Mouse (Mus musculus): ENCODE measurements around the gene Pcnp. TPM values are rescaled to one million over a fixed set of nuclear protein-coding genes. Genes with fewer than 3 reads are reported as not detected.

The Pcnp gene
- polyA plus RNA-seq, 1 experiment: 25.4 TPM

DNA sequence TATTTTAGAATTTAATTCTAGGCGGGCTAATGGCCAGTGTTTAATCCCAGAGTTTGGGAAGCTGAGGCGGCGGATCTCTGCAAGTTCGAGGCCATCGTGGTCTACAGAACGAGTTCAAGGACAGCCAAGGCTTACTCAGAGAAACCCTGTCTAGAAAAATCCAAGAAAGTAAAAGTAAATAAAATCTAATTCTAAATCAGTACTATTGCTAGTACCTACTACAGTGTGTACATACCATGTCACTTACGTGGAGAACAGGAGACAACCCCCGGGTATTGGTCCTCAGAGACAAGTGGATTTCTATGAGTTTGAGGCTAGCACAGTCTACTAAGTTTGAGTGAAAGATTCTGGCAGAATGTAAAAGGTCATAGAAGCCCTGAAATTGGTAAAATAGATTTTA lies 8.6 kb upstream of the Pcnp start:
- peak overlapping the region; percentile 72 for H3K4me3 ChIP-seq (replicated peaks; ENCODE audit: extremely low read depth, low read depth, low read length)
- DNase-seq: no peak
- no peak for TF ChIP-seq CTCF (IDR thresholded peaks at IDR 0.05; ENCODE audit: insufficient read depth, low read length)
- TF ChIP-seq POLR2A (IDR thresholded peaks at IDR 0.05; ENCODE audit: borderline replicate concordance, extremely low read depth, low read depth, low read length): no peak
- WGBS: 23% methylated on average over 8 of the region's 8 CpGs
- peaks cover 4% of the 10 kb centered on the region for H3K4me1 ChIP-seq (ENCODE audit: control insufficient read depth, insufficient read depth, low read length)

DNA sequence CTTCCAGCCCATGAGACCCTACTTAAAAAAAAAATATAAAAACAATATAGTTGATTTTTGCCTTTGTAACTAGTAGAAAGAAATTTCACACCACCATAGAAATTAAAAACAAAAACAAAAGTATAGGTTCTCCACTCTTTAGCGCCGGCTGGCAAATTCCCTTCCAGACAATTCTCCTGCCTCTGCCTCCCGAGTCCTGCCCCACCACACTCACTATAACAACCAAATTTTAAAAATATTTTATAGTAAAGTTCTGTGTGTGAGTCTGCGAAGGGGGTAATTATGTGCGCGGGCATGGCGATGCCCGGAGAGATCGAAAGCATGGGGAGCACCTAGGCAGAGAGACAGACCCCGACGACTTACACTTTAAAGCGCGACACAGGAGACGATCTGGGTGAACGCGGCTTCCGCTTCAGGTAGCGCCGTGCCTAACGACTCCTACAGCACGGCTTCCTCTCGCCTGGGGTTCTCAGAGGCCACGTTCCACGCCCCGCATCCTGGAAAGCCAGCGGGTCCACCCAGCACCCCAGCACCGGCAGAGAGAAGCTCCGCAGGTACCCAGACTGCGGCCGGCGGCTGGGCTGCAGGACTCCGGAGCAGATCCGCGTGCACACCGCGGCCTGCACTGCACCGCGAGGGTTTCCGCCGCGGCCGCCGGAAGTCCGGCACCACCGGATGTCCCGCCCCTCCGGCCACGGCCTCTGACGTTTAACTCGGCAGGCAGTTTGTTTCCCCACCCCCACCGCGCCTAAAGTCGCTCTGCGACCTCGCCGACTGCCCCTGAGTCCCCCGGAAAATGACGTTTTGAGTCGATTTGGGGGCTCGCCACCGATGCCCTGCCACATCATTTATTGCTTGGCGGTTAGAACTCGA lies 7.8 kb upstream of the Pcnp start, which contains the start of gene Trmt10c:
Trmt10c (minus strand) TSS at position 682 of the 873 bp plus-strand sequence.
- TF ChIP-seq CTCF (IDR thresholded peaks at IDR 0.05; ENCODE audit: insufficient read depth, low read length) (no peak), POLR2A (IDR thresholded peaks at IDR 0.05; ENCODE audit: borderline replicate concordance, extremely low read depth, low read depth, low read length) (peak; percentile 64)
- DNase-seq: peak; percentile 93
- WGBS: under 1% methylated on average over 63 of the region's 63 CpGs

DNA sequence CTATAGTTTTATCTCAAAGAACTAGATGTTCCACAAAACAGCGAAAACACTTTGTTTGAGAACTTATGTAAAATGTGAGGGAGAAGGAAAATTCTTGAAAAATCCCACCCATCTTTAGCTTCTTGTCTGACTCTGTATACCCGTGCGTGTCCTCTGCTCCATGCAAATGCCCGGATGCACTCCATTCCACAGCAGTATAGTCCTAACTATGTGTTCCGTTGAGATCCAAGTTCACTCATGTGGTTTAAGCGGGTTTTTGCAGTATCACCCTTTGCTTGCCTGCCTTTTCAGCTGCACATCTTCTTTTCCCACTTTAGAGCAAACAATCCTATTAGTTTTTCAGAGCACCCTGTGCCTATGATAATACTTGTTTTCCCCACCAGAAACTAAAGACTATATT lies 7.0 kb upstream of the Pcnp start:
- no peak for DNase-seq
- TF ChIP-seq POLR2A (IDR thresholded peaks at IDR 0.05; ENCODE audit: borderline replicate concordance, extremely low read depth, low read depth, low read length) (no peak), CTCF (IDR thresholded peaks at IDR 0.05; ENCODE audit: insufficient read depth, low read length) (no peak)
- H3K4me1 ChIP-seq (ENCODE audit: control insufficient read depth, insufficient read depth, low read length): peaks cover 4% of the 10 kb centered on the region
- peak overlapping the region; percentile 36 for H3K4me3 ChIP-seq (replicated peaks; ENCODE audit: extremely low read depth, low read depth, low read length)
- 43% methylated on average over 6 of the region's 6 CpGs for WGBS

More for the DNA sequence above, 7.8 kb upstream of the Pcnp start, which contains the start of gene Trmt10c:
- peaks cover 4% of the 10 kb centered on the region for H3K4me1 ChIP-seq (ENCODE audit: control insufficient read depth, insufficient read depth, low read length)
- peak within 1 kb of the TSS; percentile 72 for H3K4me3 ChIP-seq (replicated peaks; ENCODE audit: extremely low read depth, low read depth, low read length)

DNA sequence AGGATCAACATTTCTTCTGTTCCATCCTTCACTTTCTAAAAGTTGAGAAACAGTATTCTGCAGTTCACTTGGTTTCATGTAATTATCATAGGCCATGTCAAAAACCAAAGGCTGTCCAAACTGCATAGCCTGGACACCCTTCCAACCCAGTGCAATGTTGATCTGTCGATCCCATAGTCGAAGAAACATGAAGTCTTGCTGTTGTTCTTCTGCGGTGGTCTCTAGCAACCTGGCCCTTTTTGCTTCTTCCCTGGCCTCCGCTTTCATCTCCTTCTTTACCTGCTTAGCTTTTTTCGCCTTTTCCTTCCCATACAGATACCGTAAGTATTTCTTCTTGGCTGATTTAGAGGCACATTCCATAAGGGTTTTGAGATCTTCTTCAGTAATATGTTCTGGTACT lies 5.0 kb upstream of the Pcnp start:
- no peak overlapping the region for H3K4me3 ChIP-seq (replicated peaks; ENCODE audit: extremely low read depth, low read depth, low read length)
- DNase-seq: no peak
- H3K4me1 ChIP-seq (ENCODE audit: control insufficient read depth, insufficient read depth, low read length): peaks cover 6% of the 10 kb centered on the region
- TF ChIP-seq CTCF (IDR thresholded peaks at IDR 0.05; ENCODE audit: insufficient read depth, low read length) (no peak), POLR2A (IDR thresholded peaks at IDR 0.05; ENCODE audit: borderline replicate concordance, extremely low read depth, low read depth, low read length) (no peak)
- WGBS: 96% methylated on average over 6 of the region's 6 CpGs

DNA sequence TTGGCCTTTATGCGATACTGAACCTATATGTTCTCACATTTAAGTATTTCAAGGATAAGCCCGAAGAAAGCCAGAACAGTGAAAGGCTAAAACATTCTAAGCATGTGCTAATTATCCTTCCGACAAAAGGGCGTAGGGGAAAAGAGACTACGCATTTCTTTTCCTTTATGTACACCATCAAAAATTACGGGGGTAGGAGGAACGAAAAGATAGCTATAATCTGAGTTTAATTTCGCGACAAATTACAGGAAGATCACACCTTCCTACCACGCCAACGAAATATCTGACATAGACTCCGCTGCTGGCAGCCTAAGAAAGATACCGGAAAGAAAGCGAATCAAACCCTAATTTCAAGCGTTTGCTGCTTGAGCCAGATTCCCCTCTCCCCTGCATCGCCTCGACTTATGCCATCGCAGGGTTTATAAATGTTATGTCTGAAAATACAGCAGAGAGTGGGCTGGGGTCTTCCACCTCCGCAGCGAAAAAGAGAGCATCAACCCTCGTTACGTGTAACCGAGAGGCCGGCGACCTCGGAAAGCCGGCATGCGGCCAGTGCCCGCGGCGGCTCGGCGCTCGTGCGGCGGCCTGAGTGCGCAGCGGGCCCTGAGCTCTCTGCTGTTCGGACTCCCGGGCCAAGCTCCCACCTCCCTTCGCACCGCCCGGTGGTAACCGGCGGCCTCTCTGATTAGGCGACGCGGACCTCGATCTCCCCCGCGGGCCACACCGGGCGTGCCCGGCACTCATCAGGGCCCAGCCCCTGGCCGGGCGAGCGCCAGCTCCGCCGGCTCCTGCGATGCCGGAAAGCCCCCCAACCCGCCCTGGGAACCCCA lies 602 bp downstream of the Pcnp start:
- no peak for DNase-seq
- Histone ChIP-seq H3K4me3 (replicated peaks; ENCODE audit: extremely low read depth, low read depth, low read length) (peak overlapping the region; percentile 99), H3K4me1 (ENCODE audit: control insufficient read depth, insufficient read depth, low read length) (peaks cover 11% of the 10 kb centered on the region)
- WGBS: under 1% methylated on average over 62 of the region's 62 CpGs
- no peak for TF ChIP-seq CTCF (IDR thresholded peaks at IDR 0.05; ENCODE audit: insufficient read depth, low read length)
- TF ChIP-seq POLR2A (IDR thresholded peaks at IDR 0.05; ENCODE audit: borderline replicate concordance, extremely low read depth, low read depth, low read length): 0 out of 2 replicates have a peak, but pooled peaks have one; percentile 16

DNA sequence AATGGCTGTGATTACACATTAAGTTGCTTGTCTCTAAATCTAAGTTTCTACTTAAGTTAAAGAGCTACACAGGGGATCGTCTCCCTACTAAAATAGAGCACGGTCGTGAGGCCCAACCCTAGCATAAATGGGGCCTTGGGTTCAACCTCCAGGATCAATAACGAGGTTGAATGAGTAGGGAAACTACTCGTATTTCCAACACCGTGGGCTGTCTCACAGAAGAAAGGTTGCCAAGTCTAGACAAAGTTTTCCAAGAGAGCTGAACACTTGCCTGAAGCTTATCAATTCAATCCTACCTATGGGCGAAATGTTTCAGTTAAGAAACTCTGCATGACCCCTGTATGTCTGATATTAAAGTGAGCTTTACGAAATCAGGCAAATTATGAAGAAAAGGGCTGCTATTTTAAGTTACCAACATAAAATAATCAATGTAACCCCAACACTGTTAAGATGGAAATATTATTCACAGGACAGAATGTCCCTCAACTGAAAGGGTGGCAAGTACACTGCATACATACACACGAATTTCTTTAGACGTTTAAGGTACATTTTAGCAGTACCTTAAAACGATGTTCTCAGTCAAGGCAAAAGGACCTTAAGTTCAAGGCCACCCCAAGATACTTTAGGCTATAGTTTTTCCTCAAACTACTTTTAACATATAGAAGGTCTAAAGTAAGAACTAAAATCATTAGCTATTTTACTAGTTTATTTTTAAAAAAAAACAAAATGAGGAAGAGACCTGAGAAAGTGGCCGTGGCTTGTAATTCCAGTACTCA lies 1.5 kb downstream of the Pcnp start:
- TF ChIP-seq POLR2A (IDR thresholded peaks at IDR 0.05; ENCODE audit: borderline replicate concordance, extremely low read depth, low read depth, low read length): no peak
- no peak for TF ChIP-seq CTCF (IDR thresholded peaks at IDR 0.05; ENCODE audit: insufficient read depth, low read length)
- Histone ChIP-seq H3K4me3 (replicated peaks; ENCODE audit: extremely low read depth, low read depth, low read length) (no peak overlapping the region), H3K4me1 (ENCODE audit: control insufficient read depth, insufficient read depth, low read length) (peaks cover 11% of the 10 kb centered on the region)
- no peak for DNase-seq
- 24% methylated on average over 12 of the region's 12 CpGs for WGBS

DNA sequence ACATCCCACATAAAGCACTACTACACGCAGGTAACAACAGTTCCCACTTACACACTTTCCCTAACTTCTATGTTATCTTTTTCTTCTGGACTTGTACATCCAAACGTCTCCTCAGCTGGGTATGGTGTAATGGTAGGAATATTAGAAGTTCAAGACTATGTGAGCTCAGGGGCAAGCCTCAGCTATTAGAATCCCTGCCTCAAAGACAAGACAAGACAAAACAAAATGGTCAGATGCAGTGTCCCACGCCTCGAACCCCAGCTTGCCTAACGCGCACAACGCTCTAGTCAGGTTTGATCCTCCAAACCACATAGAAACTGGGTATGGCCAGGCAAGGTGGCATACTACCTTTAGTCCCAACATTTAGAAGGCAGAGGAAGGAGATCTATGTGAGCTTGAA lies 9.9 kb downstream of the Pcnp start:
- H3K4me1 ChIP-seq (ENCODE audit: control insufficient read depth, insufficient read depth, low read length): 0 out of 2 replicates have a peak, but pooled peaks cover 2% of the 10 kb centered on the region
- H3K4me3 ChIP-seq (replicated peaks; ENCODE audit: extremely low read depth, low read depth, low read length): no peak overlapping the region
- no peak for TF ChIP-seq CTCF (IDR thresholded peaks at IDR 0.05; ENCODE audit: insufficient read depth, low read length)
- TF ChIP-seq POLR2A (IDR thresholded peaks at IDR 0.05; ENCODE audit: borderline replicate concordance, extremely low read depth, low read depth, low read length): no peak
- no peak for DNase-seq
- WGBS: 93% methylated on average over 7 of the region's 7 CpGs

DNA sequence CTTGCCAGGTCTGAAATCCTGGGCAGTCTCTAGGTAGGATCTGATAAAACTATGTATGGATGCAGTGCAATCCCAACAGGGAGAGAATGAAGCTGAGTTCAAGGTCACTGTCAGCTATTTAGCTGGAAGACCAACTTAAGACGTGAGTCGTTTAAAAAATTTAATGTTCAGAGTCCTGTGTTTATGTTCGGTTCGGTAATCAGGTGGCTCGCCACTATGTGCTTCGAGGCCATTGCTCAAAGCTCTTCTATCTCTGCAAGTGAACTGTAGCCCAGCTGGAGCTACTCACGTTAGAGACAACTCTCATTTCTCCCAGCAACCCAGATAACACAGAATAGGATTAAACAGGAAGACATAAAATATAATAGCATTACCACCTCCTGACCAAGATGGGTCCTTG lies 15.5 kb downstream of the Pcnp start:
- Histone ChIP-seq H3K4me3 (replicated peaks; ENCODE audit: extremely low read depth, low read depth, low read length) (no peak overlapping the region), H3K4me1 (ENCODE audit: control insufficient read depth, insufficient read depth, low read length) (no peaks in the 10 kb centered on the region)
- no peak for DNase-seq
- 68% methylated on average over 7 of the region's 7 CpGs for WGBS
- TF ChIP-seq POLR2A (IDR thresholded peaks at IDR 0.05; ENCODE audit: borderline replicate concordance, extremely low read depth, low read depth, low read length) (no peak), CTCF (IDR thresholded peaks at IDR 0.05; ENCODE audit: insufficient read depth, low read length) (no peak)

Measured in lung, adult 2 months (tissue).